Mouse (Mus musculus) small intestine, adult 2 months (tissue): Measurements from ENCODE around the gene Krt18. TPM values are rescaled to one million over a fixed set of nuclear protein-coding genes. Genes with fewer than 3 reads are reported as not detected.
A peak's percentile ranks its signal among the peaks of the same experiment; 100 is the strongest.

Source experiments
- H3K27ac ChIP-seq: fragments of 200-500 bp; 2 replicates; pipeline ENCODE4 v1.5.1; 2012; ENCODE audit warnings: low read depth, low read length, control low read depth, inconsistent platforms; ENCODE audit not compliant: insufficient read depth
- H3K27me3 ChIP-seq: fragments of 200-500 bp; 2 replicates; pipeline ENCODE4 v1.6.1; 2012; ENCODE audit warnings: mild to moderate bottlenecking, moderate library complexity, low read length, inconsistent platforms; ENCODE audit not compliant: control insufficient read depth, insufficient read depth
- H3K36me3 ChIP-seq: fragments of 200-500 bp; 2 replicates; pipeline ENCODE4 v1.6.1; 2012; ENCODE audit warnings: mild to moderate bottlenecking, low read length, control low read depth, inconsistent platforms; ENCODE audit not compliant: control insufficient read depth, insufficient read depth
- H3K4me1 ChIP-seq: fragments of 200-500 bp; 2 replicates; pipeline ENCODE4 v1.6.1; 2012; ENCODE audit warnings: low read length, inconsistent platforms, mixed read lengths; ENCODE audit not compliant: control insufficient read depth, insufficient read depth, insufficient read length
- H3K4me3 ChIP-seq: fragments of 200-500 bp; 2 replicates; pipeline ENCODE4 v1.5.1; 2012; ENCODE audit warnings: low read depth, mild to moderate bottlenecking, control low read depth, inconsistent platforms, low read length, moderate library complexity
- CTCF ChIP-seq: fragments of 200-500 bp; IDR thresholded peaks from 2 replicates; pipeline ENCODE4 v1.5.1; 2012; ENCODE audit warnings: low read depth, mild to moderate bottlenecking, control low read depth, inconsistent platforms, low read length, moderate library complexity, mixed read lengths; ENCODE audit not compliant: insufficient replicate concordance, insufficient read length; ENCODE audit errors: extremely low read depth
- POLR2A ChIP-seq: fragments of 200-500 bp; IDR thresholded peaks from 2 replicates; pipeline ENCODE4 v1.6.1; 2012; ENCODE audit warnings: low read depth, mild to moderate bottlenecking, control low read depth, inconsistent platforms, low read length, moderate library complexity
- WGBS: fragments of 180-500 bp; shearing (Covaris S2); methylation state at CpG from one replicate; pipeline ENCODE4 v1.1.7; 2018; 5-methylcytosine and 5-hydroxymethylcytosine counted together
- polyA plus RNA-seq: library from polyadenylated mRNA; depleted of rRNA; stranded (reverse); fragments of >200 nt; gene quantifications from 2 replicates; pipeline ENCODE4 v1.2.3, GENCODE M21; 2012

Gene Krt18
- polyA plus RNA-seq, 1 experiment, result 200 TPM

DNA sequence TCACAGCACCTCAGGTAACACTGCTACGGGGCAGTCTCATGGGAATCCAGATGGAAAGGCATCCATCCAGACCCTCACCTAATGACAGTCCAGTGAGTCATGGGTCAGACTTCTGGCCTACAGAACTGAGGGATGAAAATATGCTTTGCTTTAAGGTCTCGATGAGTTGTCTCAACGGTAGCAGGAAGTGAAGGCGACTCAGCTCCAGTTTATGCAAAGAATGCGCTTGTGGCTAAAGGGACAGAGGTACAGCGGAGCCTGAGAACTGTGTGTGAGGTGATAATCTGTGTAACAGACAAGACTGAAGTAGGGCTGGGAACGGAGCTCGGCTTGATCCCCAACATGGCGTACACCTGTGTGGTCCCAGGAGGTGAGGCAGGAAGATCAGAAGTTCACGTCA, 17.7 kb downstream of the Krt18 start:
- no peak for TF ChIP-seq CTCF
- TF ChIP-seq POLR2A, result no peak
- 88% methylated on average over 10 of the region's 10 CpGs for WGBS
- H3K4me1 ChIP-seq, result peaks cover 6% of the 10 kb centered on the region; the same call in 1 of the 2 replicates
- no peak overlapping the region for H3K27ac ChIP-seq
- H3K27me3 ChIP-seq, result no peaks in the 10 kb centered on the region
- H3K4me3 ChIP-seq, result no peak overlapping the region
- no peaks in the 10 kb centered on the region for H3K36me3 ChIP-seq

DNA sequence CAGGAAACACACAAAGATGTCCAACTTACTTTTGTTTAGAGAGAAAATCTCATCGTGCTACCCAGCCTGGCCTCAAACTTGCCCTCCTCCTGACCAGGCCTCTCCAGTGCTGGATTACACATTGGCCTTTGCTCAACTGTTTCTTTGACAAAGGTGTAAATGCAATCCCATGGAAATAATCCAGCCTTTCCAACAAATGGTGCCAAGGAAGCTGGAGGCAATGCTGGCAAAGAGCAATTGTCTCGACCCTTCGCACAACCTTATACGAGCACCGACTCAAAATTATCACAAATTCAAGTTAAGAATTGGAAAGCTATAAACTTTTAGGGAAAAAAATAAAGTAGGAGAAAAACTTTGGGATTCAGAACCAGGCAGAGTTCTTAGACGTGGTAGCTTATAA, 20.0 kb downstream of the Krt18 start:
- WGBS, result 86% methylated on average over 6 of the region's 6 CpGs
- H3K36me3 ChIP-seq, result no peaks in the 10 kb centered on the region
- H3K27me3 ChIP-seq, result no peaks in the 10 kb centered on the region
- no peak overlapping the region for H3K27ac ChIP-seq
- no peak for TF ChIP-seq CTCF
- TF ChIP-seq POLR2A, result no peak
- H3K4me1 ChIP-seq, result peaks cover 2% of the 10 kb centered on the region; the same call in 1 of the 2 replicates
- H3K4me3 ChIP-seq, result no peak overlapping the region

DNA sequence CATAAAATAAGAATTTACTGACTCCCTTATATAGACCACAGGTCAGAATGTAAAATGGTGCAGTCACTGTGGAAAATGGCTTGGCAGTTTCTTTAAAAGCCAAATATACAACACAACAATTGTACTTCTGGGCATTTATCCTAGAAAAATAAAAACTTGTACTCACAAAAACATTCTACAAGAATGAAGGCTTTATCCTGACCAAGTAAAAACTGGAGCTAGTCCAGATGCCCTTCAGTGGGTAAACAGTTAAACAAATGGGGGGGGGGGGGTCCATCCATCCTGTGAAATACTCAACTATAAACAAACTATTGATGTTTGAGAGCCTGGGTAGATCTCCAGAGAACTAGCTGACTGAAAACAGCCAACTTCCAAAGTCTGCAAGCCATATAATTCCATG, 21.9 kb downstream of the Krt18 start:
- no peak overlapping the region for H3K4me3 ChIP-seq
- no peak overlapping the region for H3K27ac ChIP-seq
- H3K36me3 ChIP-seq, result no peaks in the 10 kb centered on the region
- TF ChIP-seq POLR2A, result no peak
- no peak for TF ChIP-seq CTCF
- H3K27me3 ChIP-seq, result no peaks in the 10 kb centered on the region
- peaks cover 2% of the 10 kb centered on the region; the same call in 1 of the 2 replicates for H3K4me1 ChIP-seq

DNA sequence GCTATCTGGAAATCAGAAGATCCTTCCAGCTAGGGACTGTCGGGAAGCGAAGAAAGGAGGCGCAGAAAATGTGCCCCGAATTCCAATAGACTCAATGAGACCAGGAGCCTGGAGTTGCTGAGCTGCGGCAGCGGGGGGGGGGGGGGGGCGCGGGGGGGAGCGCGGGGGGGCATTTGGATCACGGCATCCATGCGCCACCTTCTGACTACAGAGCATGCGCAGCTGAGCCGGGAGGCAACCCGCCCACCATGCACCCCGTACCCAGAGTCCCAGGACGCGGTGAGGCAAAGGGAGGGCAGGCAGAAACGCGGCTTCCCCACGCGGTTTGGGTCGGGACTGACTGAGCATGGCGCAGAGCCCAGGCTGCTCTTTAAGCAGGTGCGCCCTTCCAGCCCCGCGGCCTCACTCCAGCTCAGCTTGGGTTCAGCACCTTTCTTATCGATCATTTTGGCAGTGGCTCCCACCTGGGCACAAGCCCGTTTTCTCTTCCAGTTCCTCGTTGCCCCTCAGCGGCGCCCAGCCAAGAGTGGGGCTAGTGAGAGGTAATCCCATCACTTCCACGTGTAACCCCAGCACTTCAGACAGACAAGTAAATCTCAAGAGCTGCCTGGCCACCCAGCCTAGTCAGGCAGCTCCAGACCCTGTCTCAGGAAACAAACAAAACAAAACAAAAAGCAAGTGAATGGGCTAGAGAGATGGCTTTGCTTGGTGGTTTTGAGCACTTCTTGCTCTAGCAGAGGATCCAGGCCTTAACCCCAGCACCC, 24.1 kb downstream of the Krt18 start:
- 2% methylated on average over 29 of the region's 33 CpGs for WGBS
- peaks cover 3% of the 10 kb centered on the region; the same call in 1 of the 2 replicates for H3K4me1 ChIP-seq
- H3K27ac ChIP-seq, result peak overlapping the region; percentile 14
- TF ChIP-seq POLR2A (no peak), CTCF (no peak)
- no peaks in the 10 kb centered on the region for H3K36me3 ChIP-seq
- peak overlapping the region; percentile 47 for H3K4me3 ChIP-seq
- H3K27me3 ChIP-seq, result no peaks in the 10 kb centered on the region

DNA sequence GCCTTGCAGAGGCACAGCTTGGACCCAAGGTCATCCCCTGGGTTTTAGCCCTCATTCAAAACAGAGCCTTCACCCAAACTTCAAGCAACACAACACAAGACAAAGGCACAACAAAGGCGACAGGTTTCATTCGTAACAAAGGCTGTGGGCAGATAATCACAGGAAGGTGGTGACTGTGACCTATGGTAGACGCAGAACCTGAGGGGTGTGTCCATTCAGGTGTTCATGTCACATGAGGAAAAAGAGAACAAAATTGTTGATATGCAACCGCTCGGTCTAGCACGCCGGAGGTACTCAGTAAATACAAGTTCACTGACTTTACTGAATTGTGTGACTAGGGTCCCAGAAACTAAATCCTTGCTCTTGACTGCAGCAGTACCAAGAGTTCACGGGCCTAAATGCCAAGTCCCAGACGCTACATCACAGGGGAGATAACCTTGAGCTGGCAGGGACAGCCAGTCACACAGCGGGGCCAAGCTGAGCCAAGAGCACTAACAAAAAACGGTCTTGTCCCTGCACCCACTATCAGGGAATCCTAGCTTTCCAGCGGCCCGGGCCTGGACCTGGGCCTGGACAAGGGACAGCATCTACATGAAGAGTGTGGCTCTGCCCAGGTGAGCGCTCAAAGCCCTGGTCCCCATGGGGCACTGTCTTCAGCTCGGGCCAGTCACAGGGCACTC, 28.7 kb downstream of the Krt18 start:
- Histone ChIP-seq H3K27me3 (no peaks in the 10 kb centered on the region), H3K27ac (no peak overlapping the region), H3K36me3 (no peaks in the 10 kb centered on the region), H3K4me3 (no peak overlapping the region), H3K4me1 (peaks cover 3% of the 10 kb centered on the region; the same call in 1 of the 2 replicates)
- whole genome bisulfite sequencing, result 53% methylated on average over 15 of the region's 15 CpGs
- TF ChIP-seq CTCF (no peak), POLR2A (no peak)

DNA sequence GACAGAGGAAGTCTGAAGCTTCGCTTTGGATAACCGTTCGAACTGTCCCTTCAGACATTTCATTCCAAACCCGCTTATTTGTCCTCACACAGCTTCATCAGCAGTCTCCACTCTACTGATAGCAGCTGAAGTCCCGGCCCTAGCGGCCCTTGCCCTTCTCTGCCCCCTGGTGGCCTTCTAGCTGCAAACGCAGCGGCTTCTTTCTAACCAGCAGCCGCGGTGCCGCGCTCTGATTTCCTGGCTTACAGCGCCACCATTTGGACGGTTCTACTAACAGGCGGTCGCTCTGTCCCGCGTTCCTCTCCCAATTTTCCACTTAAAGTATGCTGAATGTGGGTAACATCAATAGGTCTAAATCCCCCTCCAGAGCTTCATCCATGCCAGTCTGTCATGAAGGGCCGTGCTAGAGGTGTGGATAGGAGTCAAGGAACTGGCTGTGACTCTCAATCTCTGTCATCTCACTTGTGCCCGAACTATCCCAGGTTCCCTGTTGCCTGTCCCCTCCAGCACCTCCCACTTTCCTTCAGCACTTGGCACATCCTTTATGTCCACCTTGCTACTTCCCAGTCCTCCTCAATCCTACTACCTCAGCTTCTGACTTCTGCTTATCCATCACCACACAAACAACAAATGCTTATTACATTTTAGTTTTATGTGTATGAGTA, 37.8 kb downstream of the Krt18 start:
- Histone ChIP-seq H3K36me3 (no peaks in the 10 kb centered on the region), H3K27ac (no peak overlapping the region), H3K4me3 (no peak overlapping the region), H3K4me1 (peaks cover 11% of the 10 kb centered on the region; the same call in 1 of the 2 replicates), H3K27me3 (no peaks in the 10 kb centered on the region)
- 2% methylated on average over 20 of the region's 20 CpGs for WGBS
- peak; percentile 100 for TF ChIP-seq CTCF
- no peak for TF ChIP-seq POLR2A
